7 mouse cellular contexts compared by ENCODE assay signal in genomic region chr2:28193690-28194087, GRCm38 (mm10). TPM values are rescaled to one million over a fixed set of nuclear protein-coding genes. Genes with fewer than 3 reads are reported as not detected.
DNase-seq lines count a peak whose midpoint lies in the region; ATAC-seq lines count a peak whose summit lies in the region.

No protein-coding gene starts in this region.

- H3K4me2 ChIP-seq in liver, embryonic 16.5 days (ENCODE audit: low read depth, low read length), result no peak overlapping the region; the same call in 1 of the 2 replicates

- no peak overlapping the region for H3K27ac ChIP-seq in liver, embryonic 16.5 days (ENCODE audit: low read length)

- no peak overlapping the region for H3K9ac ChIP-seq in liver, embryonic 16.5 days (ENCODE audit: low read depth, low read length)

- peak; percentile 37 to 53 for DNase-seq in layer of hippocampus, postnatal 36 days
- DNase-seq in layer of hippocampus, adult 9-10 months (ENCODE audit: low spot score), result no peak
- DNase-seq in cerebellum, postnatal 10 days, result peak; percentile 77 to 81
- peak; percentile 30 to 50 for DNase-seq in gastrocnemius, postnatal 4 days (ENCODE audit: low spot score in 2 of 2)
- no peak for DNase-seq in urinary bladder, postnatal 36 days (ENCODE audit: low spot score in 2 of 2)
- DNase-seq in adrenal gland, postnatal 10 days, result no peak

- peak overlapping the region; percentile 46; the same call in 1 of the 2 replicates for H3K4me3 ChIP-seq in liver, embryonic 16.5 days (ENCODE audit: low read depth, low read length)

- H3K36me3 ChIP-seq in liver, embryonic 16.5 days (ENCODE audit: control insufficient read depth, insufficient read depth), result no peaks in the 10 kb centered on the region

- H3K9me3 ChIP-seq in liver, embryonic 16.5 days (replicated peaks; ENCODE audit: control insufficient read depth, low read length), result no peaks in the 10 kb centered on the region

- no peak for ATAC-seq in liver, embryonic 16.5 days (ENCODE audit: low read depth)

- WGBS in liver, embryonic 16.5 days (ENCODE audit: insufficient replicate concordance), result 29% methylated on average over 12 of the region's 12 CpGs

- H3K4me1 ChIP-seq in liver, embryonic 16.5 days (ENCODE audit: control insufficient read depth, low read depth, low read length), result no peaks in the 10 kb centered on the region; the same call in 1 of the 2 replicates

- peaks cover 42% of the 10 kb centered on the region for H3K27me3 ChIP-seq in liver, embryonic 16.5 days (ENCODE audit: control insufficient read depth, insufficient read depth, low read depth, low read length)

RNA-seq across cellular contexts. Expression of gene Olfm1, which starts 0.9 kb away (rescaled TPM):
- total RNA-seq in layer of hippocampus, postnatal 36 days (2021), result 1,000 to 10,000 TPM; 1,684 to 1,758 TPM
- total RNA-seq in gastrocnemius, postnatal 4 days (2021), result 10 to 100 TPM; 27.0 to 34.0 TPM
- polyA plus RNA-seq in liver, embryonic 16.5 days (2015; fragmentation: Nextera tagmentation; extraction: Ambion mirVana), result 0.72 and 0.89 TPM in 2 replicates
- total RNA-seq in adrenal gland, postnatal 10 days (2021), result 10 to 100 TPM; 34.7 to 45.6 TPM

Comparison
In these comparisons a context has a peak if more than half of its experiments do, and no peak if none do; other contexts are left out.
1. DNase-seq: peak in layer of hippocampus, postnatal 36 days (2 of 2), cerebellum, postnatal 10 days (2 of 2) and gastrocnemius, postnatal 4 days (2 of 2); none in layer of hippocampus, adult 9-10 months (single experiment), urinary bladder, postnatal 36 days (0 of 2) and adrenal gland, postnatal 10 days (single experiment).
2. RNA of gene Olfm1, which starts 0.9 kb away (total RNA-seq): 1,684 to 1,758 TPM in layer of hippocampus, postnatal 36 days; 34.7 to 45.6 TPM in adrenal gland, postnatal 10 days and 27.0 to 34.0 TPM in gastrocnemius, postnatal 4 days; every median in the first group is over 10 times any median in the second.